Mouse (Mus musculus) spleen, adult 2 months (tissue): Measurements from ENCODE around the gene Plxnb3. TPM values are rescaled to one million over a fixed set of nuclear protein-coding genes. Genes with fewer than 3 reads are reported as not detected.

Source experiments
- DNase-seq, 2 experiments: peaks; one replicate each; pipeline versions ENCODE4 v3.0.0 to v3.0.0-alpha.2; 2012 to 2021; ENCODE audit warnings: low spot score in 2 of 2, low read depth in 1 of 2
- H3K27ac ChIP-seq: fragments of 200-500 bp; 2 replicates; pipeline ENCODE4 v1.5.1; 2012; ENCODE audit warnings: low read length, inconsistent platforms; ENCODE audit not compliant: insufficient read depth
- H3K27me3 ChIP-seq: fragments of 200-500 bp; 2 replicates; pipeline ENCODE4 v1.6.1; 2012; ENCODE audit warnings: mild to moderate bottlenecking, moderate library complexity, low read length, inconsistent platforms; ENCODE audit not compliant: control insufficient read depth, insufficient read depth
- H3K36me3 ChIP-seq: fragments of 200-500 bp; 2 replicates; pipeline ENCODE4 v1.6.1; 2012; ENCODE audit warnings: mild to moderate bottlenecking, low read length, inconsistent platforms; ENCODE audit not compliant: control insufficient read depth, insufficient read depth
- H3K4me1 ChIP-seq: fragments of 200-500 bp; 2 replicates; pipeline ENCODE4 v1.6.1; 2011; ENCODE audit warnings: inconsistent platforms; ENCODE audit not compliant: control insufficient read depth, insufficient read depth, insufficient read length
- H3K4me3 ChIP-seq: fragments of 200-500 bp; 2 replicates; pipeline ENCODE4 v1.5.1; 2011; ENCODE audit warnings: mild to moderate bottlenecking, inconsistent platforms; ENCODE audit not compliant: insufficient read depth, insufficient read length; ENCODE audit errors: extremely low read depth
- CTCF ChIP-seq: fragments of 200-500 bp; IDR thresholded peaks from 2 replicates; pipeline ENCODE4 v1.5.1; 2011; ENCODE audit warnings: mild to moderate bottlenecking, inconsistent platforms; ENCODE audit not compliant: insufficient read depth, insufficient read length, insufficient replicate concordance; ENCODE audit errors: extremely low read depth
- POLR2A ChIP-seq: fragments of 200-500 bp; IDR thresholded peaks from 2 replicates; pipeline ENCODE4 v1.6.1; 2011; ENCODE audit warnings: low read depth, low read length, inconsistent platforms
- WGBS: fragments of 180-500 bp; shearing (Covaris S2); methylation state at CpG from one replicate; pipeline ENCODE4 v1.1.7; 2018; 5-methylcytosine and 5-hydroxymethylcytosine counted together
- polyA plus RNA-seq: library from polyadenylated mRNA; depleted of rRNA; stranded (reverse); fragments of >200 nt; gene quantifications from 2 replicates; pipeline ENCODE4 v1.2.3, GENCODE M21; 2012

The Plxnb3 gene
- polyA plus RNA-seq, 1 experiment, result 1.2 TPM

DNA sequence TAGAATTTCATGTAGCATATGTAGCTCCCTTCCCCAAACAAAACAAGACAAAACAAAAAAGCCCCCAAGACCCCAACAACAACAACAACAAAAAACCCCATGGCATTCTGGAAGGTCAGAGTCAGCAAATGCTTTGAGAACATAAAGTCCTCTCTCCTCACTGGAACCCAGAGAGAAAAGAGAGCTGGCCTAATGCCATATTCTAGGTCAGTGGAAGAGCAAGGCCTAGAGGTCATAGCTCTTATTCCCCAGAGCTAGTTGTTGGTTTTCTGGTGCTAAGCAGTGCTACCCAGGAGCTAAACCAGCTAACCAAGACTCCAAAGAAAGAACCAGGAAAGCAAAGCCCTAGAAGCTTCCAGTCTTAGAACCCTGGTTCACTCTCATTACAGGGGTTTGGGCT, 28.8 kb downstream of the Plxnb3 start:
- no peak for DNase-seq
- Histone ChIP-seq H3K36me3 (peaks cover 11% of the 10 kb centered on the region), H3K27ac (peak overlapping the region; percentile 98), H3K4me3 (peak overlapping the region; percentile 98; the same call in 1 of the 2 replicates), H3K27me3 (no peaks in the 10 kb centered on the region), H3K4me1 (peaks cover 9% of the 10 kb centered on the region; the same call in 1 of the 2 replicates)
- no peak for TF ChIP-seq POLR2A
- no peak for TF ChIP-seq CTCF

DNA sequence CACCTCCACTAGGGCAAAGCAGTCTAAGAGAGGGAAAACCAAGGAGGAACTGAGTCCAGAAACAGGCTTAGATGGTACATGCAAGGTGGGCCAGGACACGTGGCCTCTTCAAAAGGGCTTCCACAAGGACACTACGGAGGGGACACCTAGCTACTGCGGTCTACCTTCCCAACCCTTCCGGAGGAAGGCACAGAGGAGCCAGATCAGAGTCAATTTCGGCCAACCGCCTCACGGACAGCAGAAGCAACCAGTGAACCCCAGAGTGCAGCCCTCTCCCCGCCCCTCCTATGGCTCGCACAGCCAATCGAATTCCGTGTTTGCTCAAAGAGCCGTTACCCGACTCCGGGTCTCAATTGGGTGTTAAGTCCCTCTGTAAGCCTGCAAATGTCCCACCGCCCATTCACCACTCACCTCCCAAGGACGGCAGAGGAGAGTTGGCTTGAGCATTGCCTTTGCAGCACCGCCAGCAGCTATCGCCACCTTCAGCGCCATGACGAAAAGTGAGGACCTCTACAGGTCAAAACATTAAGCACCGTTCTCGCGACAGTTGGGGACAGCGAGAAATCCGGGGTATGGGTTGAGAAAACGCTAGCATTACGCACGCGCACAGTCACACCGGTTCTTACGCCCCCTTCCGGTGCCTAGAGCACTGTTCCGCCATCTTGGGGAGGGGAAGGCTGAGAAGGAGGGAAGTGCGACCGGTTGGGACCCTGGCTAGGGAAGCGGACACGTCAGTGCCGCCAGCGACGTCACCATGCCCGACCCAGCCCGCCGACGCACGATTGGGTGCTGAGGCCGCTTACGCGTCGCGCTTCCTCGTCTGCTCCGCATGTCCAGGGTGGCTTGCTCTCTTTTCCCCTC, 29.7 kb downstream of the Plxnb3 start, which contains the start of the genes Idh3g and Ssr4:
Gene Idh3g, minus strand, starts transcription at position 534 of the 861 bp plus-strand sequence.
Gene Ssr4, plus strand, starts transcription at position 665 of the 861 bp plus-strand sequence.
- TF ChIP-seq POLR2A (peak; percentile 37), CTCF (no peak)
- WGBS, result 30% methylated on average over 52 of the region's 52 CpGs
- Histone ChIP-seq H3K36me3 (peaks cover 8% of the 10 kb centered on the region), H3K4me1 (peaks cover 9% of the 10 kb centered on the region; the same call in 1 of the 2 replicates), H3K4me3 (peak within 1 kb of the TSS; percentile 98), H3K27ac (peak within 1 kb of the TSS; percentile 98), H3K27me3 (no peaks in the 10 kb centered on the region)
- peak; percentile 89 to 93 for DNase-seq

DNA sequence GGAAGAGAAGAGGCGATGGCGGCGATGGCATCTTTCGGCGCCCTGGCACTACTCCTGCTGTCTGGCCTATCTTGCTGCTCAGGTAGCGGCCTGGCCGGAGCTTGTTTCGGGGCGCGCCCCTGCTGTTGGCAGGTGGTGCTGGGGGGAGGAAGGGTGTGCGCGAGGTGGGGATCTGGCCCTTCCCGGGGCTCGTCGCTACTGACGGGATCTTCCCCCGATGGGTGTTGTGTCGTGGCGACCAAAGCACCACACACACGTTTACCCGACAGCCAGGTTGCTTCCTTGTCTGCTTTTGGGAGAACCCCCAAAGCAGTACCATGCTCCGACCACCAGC, 30.3 kb downstream of the Plxnb3 start:
- DNase-seq, result no peak
- Histone ChIP-seq H3K36me3 (peaks cover 8% of the 10 kb centered on the region), H3K4me3 (peak overlapping the region; percentile 86), H3K27me3 (no peaks in the 10 kb centered on the region), H3K4me1 (peaks cover 9% of the 10 kb centered on the region; the same call in 1 of the 2 replicates), H3K27ac (peak overlapping the region; percentile 92)
- WGBS, result 40% methylated on average over 22 of the region's 22 CpGs
- no peak for TF ChIP-seq POLR2A
- no peak for TF ChIP-seq CTCF

DNA sequence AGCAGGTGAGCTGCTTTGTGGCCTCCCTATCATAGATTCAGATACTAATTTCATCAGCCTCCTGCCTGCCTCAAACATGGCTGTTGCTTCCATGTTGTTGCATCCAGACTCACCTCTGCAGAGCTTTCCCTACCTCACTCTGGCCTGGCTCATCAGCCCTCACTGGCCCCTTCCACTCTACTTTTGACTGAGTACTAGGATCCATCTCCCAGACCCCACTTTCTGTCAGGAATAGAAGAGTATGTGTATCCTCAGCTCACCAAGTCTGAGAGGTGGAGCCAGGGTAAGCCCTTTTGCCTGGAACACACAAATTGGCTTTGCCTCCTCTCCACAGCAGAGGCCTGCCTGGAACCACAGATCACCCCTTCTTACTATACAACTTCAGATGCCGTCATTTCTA, 31.6 kb downstream of the Plxnb3 start:
- TF ChIP-seq POLR2A, result no peak
- no peak for TF ChIP-seq CTCF
- H3K4me1 ChIP-seq, result peaks cover 4% of the 10 kb centered on the region; the same call in 1 of the 2 replicates
- no peak overlapping the region for H3K27ac ChIP-seq
- H3K27me3 ChIP-seq, result no peaks in the 10 kb centered on the region
- no peak overlapping the region for H3K4me3 ChIP-seq
- WGBS, result 88% methylated on average over 1 of the region's 1 CpGs
- peaks cover 8% of the 10 kb centered on the region for H3K36me3 ChIP-seq
- DNase-seq, result no peak

DNA sequence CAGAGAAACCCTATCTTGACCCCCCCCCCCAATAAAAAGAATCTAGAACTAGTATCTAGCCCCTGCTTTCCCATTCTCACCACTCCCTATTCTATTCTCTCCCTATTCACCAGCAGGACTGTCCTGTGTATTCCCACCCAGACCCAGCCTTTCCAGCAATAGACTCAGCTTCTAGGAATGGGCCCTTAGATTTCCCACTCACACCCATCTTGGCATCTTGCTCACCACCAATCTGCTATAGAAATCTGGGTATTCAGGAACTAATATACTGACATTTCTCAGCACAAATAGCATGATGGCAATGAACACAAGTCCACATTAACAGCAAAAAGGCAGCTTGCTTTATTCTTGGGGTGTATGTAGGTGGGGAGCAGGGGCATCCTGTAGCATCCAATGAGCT, 36.1 kb downstream of the Plxnb3 start:
- TF ChIP-seq POLR2A, result no peak
- no peak for TF ChIP-seq CTCF
- H3K27me3 ChIP-seq, result no peaks in the 10 kb centered on the region
- no peak for DNase-seq
- H3K4me1 ChIP-seq, result no peaks in the 10 kb centered on the region
- no peak overlapping the region for H3K4me3 ChIP-seq
- no peak overlapping the region for H3K27ac ChIP-seq
- H3K36me3 ChIP-seq, result peaks cover 8% of the 10 kb centered on the region

DNA sequence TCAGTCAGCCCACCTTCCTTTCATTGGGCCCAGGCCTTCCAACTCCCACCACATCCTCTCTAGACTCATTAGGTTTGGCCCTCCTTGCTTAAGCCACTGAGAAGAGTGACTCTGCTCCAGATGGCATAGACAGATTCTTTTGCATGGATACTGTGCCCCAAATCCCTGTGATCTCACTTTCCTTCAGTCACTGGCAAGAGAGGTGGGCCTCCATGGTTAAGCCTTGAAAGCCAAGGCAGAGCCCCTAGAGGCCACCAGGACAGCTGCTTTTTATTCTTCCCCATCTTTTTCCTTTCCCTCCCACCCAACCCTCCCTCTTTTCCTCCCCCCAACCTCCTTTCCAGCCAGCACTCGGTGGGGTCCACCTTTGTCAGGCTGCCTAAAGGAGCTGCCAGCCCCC, 36.6 kb downstream of the Plxnb3 start:
- TF ChIP-seq CTCF (no peak), POLR2A (no peak)
- Histone ChIP-seq H3K4me3 (no peak overlapping the region), H3K4me1 (no peaks in the 10 kb centered on the region), H3K27ac (no peak overlapping the region), H3K27me3 (no peaks in the 10 kb centered on the region), H3K36me3 (peaks cover 8% of the 10 kb centered on the region)
- WGBS, result 50% methylated on average over 1 of the region's 1 CpGs
- no peak for DNase-seq

DNA sequence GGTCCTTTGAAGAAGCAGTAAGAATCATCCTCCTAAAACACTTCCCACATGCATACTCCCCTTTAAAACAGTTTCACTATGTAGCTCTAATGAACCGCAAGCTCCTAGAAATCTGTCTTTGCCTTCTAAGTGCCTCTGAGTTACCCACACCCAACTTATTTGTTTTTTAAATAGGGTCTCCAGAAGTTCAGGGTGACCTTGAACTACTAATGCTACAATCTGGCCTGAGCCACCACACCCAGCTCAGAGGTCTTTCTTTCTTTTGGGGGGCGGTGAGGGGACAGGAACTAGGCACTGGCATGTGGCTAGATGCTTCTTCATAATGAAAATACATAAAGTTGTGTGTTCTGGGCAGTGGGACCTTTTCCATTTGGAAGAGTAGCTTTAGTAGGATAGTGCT, 40.6 kb downstream of the Plxnb3 start:
- H3K27me3 ChIP-seq, result no peaks in the 10 kb centered on the region
- no peaks in the 10 kb centered on the region for H3K36me3 ChIP-seq
- TF ChIP-seq CTCF, result no peak
- TF ChIP-seq POLR2A, result no peak
- H3K4me1 ChIP-seq, result no peaks in the 10 kb centered on the region
- no peak overlapping the region for H3K27ac ChIP-seq
- H3K4me3 ChIP-seq, result no peak overlapping the region
- DNase-seq, result no peak
- 88% methylated on average over 2 of the region's 2 CpGs for WGBS
